9 mouse cellular contexts compared by ENCODE assay signal in the genomic region with DNA sequence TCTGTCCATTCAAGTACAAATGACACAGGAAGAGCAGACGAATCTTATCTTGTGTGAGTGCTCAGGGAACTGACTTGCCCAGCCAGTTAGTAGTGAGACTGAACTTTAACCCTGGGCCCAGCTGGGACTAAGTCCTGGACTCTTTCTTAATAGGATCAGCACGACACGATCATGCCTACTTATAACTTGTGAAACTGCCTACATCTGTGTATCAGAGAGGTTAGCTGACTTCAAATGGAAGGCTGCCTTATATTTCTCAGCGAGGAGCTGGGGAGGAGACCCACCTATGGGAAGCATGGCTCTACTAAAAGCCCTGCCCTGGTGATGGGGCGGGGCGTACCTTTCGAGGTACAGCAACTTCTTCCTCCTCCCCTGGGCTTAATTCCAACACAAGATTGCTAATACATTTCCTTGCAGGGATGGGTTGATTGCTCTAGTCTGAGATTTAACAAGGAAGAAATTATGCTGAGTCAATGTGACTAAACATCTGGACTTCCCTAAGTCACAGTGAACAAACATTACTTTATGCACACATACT. TPM values are rescaled to one million over a fixed set of nuclear protein-coding genes. Genes with fewer than 3 reads are reported as not detected.
DNase-seq lines count a peak whose midpoint lies in the region; ATAC-seq and TF ChIP-seq lines count a peak whose summit lies in the region.
"Had no signal": no experiment of that assay in that cellular context is flagged by ENCODE, and none has a peak within 500 bp of the region (broad histone marks: within the 10 kb centered on the region; RNA-seq: fewer than 3 reads in every experiment).

No protein-coding gene starts in this region.

- ATAC-seq in intestine, embryonic 14.5 days (replicated peaks; ENCODE audit: low FRiP score, low TSS enrichment, low read depth), result 0 out of 2 replicates have a peak, but pooled peaks have one; percentile 17
- no peak for ATAC-seq in midbrain, embryonic 15.5 days (replicated peaks)

- DNase-seq in gastrocnemius, adult 2 months, result peak; percentile 16
- no peak for DNase-seq in gastrocnemius, postnatal 4 days (ENCODE audit: low spot score in 2 of 2)
- DNase-seq in ES-E14 (ENCODE audit: low read depth, low spot score), result no peak
- DNase-seq in intestine, embryonic 14.5 days (ENCODE audit: low spot score), result peak; percentile 74
- peak; percentile 60 for DNase-seq in lung, postnatal 10 days
- DNase-seq in embryo, embryonic 9.5 days (ENCODE audit: extremely low spot score), result no peak
- no peak for DNase-seq in layer of hippocampus, adult 2 months (ENCODE audit: low spot score in 2 of 2)

- no peak overlapping the region for H3K4me2 ChIP-seq in intestine, embryonic 14.5 days (ENCODE audit: low read length)
- H3K4me2 ChIP-seq in midbrain, embryonic 15.5 days, result no peak overlapping the region
- H3K4me2 ChIP-seq: embryonic facial prominence, embryonic 13.5 days had no signal

- H3K27me3 ChIP-seq in intestine, embryonic 14.5 days (replicated peaks; ENCODE audit: control insufficient read depth, insufficient read depth, low read length), result no peaks in the 10 kb centered on the region
- no peaks in the 10 kb centered on the region for H3K27me3 ChIP-seq in midbrain, embryonic 15.5 days (replicated peaks)
- H3K27me3 ChIP-seq: embryonic facial prominence, embryonic 13.5 days had no signal

- in situ Hi-C loops in ES-E14 (cut with MboI; ENCODE audit: low sequenced_read_pairs in 2 of 2, unreplicated experiment in 2 of 2), result no loop called here

- WGBS in intestine, embryonic 14.5 days, result 55% methylated on average over 7 of the region's 7 CpGs
- WGBS in midbrain, embryonic 15.5 days, result 63% methylated on average over 7 of the region's 7 CpGs

- no peak overlapping the region for H3K4me3 ChIP-seq in gastrocnemius, adult 2 months
- H3K4me3 ChIP-seq in ES-E14 (ENCODE audit: insufficient read depth in 1 of 2, low read depth in 1 of 2, low read length in 2 of 2, poor library complexity in 1 of 2, severe bottlenecking in 1 of 2), result no peak overlapping the region
- no peak overlapping the region for H3K4me3 ChIP-seq in intestine, embryonic 14.5 days (ENCODE audit: low read depth, low read length)
- H3K4me3 ChIP-seq in midbrain, embryonic 15.5 days, result no peak overlapping the region
- no peak overlapping the region for H3K4me3 ChIP-seq in layer of hippocampus, adult 2 months
- H3K4me3 ChIP-seq: embryonic facial prominence, embryonic 13.5 days had no signal

- H3K36me3 ChIP-seq in ES-E14 (ENCODE audit: control insufficient read depth, insufficient read depth, low read length, poor library complexity, severe bottlenecking), result no peaks in the 10 kb centered on the region; the same call in 1 of the 2 replicates
- no peaks in the 10 kb centered on the region for H3K36me3 ChIP-seq in intestine, embryonic 14.5 days (ENCODE audit: control insufficient read depth, insufficient read depth, low read length)
- H3K36me3 ChIP-seq in midbrain, embryonic 15.5 days (replicated peaks), result no peaks in the 10 kb centered on the region
- H3K36me3 ChIP-seq: embryonic facial prominence, embryonic 13.5 days had no signal

- TF ChIP-seq CTCF in gastrocnemius, adult 2 months (IDR thresholded peaks at IDR 0.05), result no peak
- no peak for TF ChIP-seq CTCF in layer of hippocampus, adult 2 months (conservative IDR thresholded peaks at IDR 0.05)

- no peaks in the 10 kb centered on the region for H3K9me3 ChIP-seq in ES-E14 (ENCODE audit: control insufficient read depth, insufficient read depth, low read depth, low read length)
- H3K9me3 ChIP-seq in intestine, embryonic 14.5 days (ENCODE audit: control insufficient read depth, low read length), result no peaks in the 10 kb centered on the region
- no peaks in the 10 kb centered on the region for H3K9me3 ChIP-seq in midbrain, embryonic 15.5 days
- H3K9me3 ChIP-seq: embryonic facial prominence, embryonic 13.5 days had no signal

- H3K4me1 ChIP-seq in ES-E14 (ENCODE audit: control insufficient read depth in 2 of 2, insufficient read depth in 2 of 2, low read length in 2 of 2, poor library complexity in 1 of 2), result peaks cover 11 to 19% of the 10 kb centered on the region in 2 experiments
- peaks cover 5% of the 10 kb centered on the region; the same call in 1 of the 2 replicates for H3K4me1 ChIP-seq in intestine, embryonic 14.5 days (replicated peaks; ENCODE audit: control insufficient read depth, insufficient read depth, low read length)
- H3K4me1 ChIP-seq in midbrain, embryonic 15.5 days, result peaks cover 12% of the 10 kb centered on the region

- no peak overlapping the region; the same call in 1 of the 2 replicates for H3K9ac ChIP-seq in ES-E14 (ENCODE audit: insufficient read depth, low read depth, low read length, poor library complexity, severe bottlenecking)
- H3K9ac ChIP-seq in intestine, embryonic 14.5 days (ENCODE audit: low read length), result no peak overlapping the region
- H3K9ac ChIP-seq in midbrain, embryonic 15.5 days, result no peak overlapping the region
- H3K9ac ChIP-seq: embryonic facial prominence, embryonic 13.5 days had no signal

- peak overlapping the region; percentile 77 for H3K27ac ChIP-seq in gastrocnemius, adult 2 months
- peak overlapping the region; percentile 71 for H3K27ac ChIP-seq in ES-E14 (ENCODE audit: insufficient read depth, low read depth, low read length, poor library complexity, severe bottlenecking)
- peak overlapping the region; percentile 70 for H3K27ac ChIP-seq in intestine, embryonic 14.5 days (ENCODE audit: low read depth)
- H3K27ac ChIP-seq in midbrain, embryonic 15.5 days, result no peak overlapping the region
- H3K27ac ChIP-seq in layer of hippocampus, adult 2 months, result no peak overlapping the region; the same call in 1 of the 2 replicates
- H3K27ac ChIP-seq: embryonic facial prominence, embryonic 13.5 days had no signal

- intact Hi-C loops in gastrocnemius, adult 2 months (cut with DNase I), result no loop called here

TF ChIP-seq in ES-E14, 5 proteins besides CTCF, POLR2A, EP300 and RAD21:
- TF ChIP-seq MAFK (IDR thresholded peaks at IDR 0.05; ENCODE audit: insufficient read depth, low read depth, low read length), result peak; percentile 88
- no peak for TF ChIP-seq ZC3H11A (IDR thresholded peaks at IDR 0.05; ENCODE audit: borderline replicate concordance, low read depth, low read length)

RNA-seq across cellular contexts. Expression of a gene that starts 3.9 kb away (rescaled TPM):
- total RNA-seq in gastrocnemius, adult 2 months (2021), result 10 to 100 TPM; 14.4 to 19.1 TPM
- total RNA-seq in gastrocnemius, postnatal 4 days (2021), result 10 to 100 TPM; 42.5 to 47.9 TPM
- total RNA-seq in ES-E14 (2012; rRNA removed), result 62.7 and 63.7 TPM in 2 replicates
- 67.2 and 76.5 TPM in 2 replicates for polyA plus RNA-seq in intestine, embryonic 14.5 days (2014; fragmentation: Nextera tagmentation; extraction: Ambion mirVana)
- 121 and 124 TPM in 2 replicates for polyA plus RNA-seq in midbrain, embryonic 15.5 days (2015; fragmentation: Nextera tagmentation; extraction: Ambion mirVana)
- 10 to 100 TPM; 30.8 to 32.0 TPM for total RNA-seq in layer of hippocampus, adult 2 months (2021)

RNA-seq across cellular contexts. Expression of a gene that starts 33.0 kb away (rescaled TPM):
- 1 to 10 TPM; 6.5 to 7.0 TPM for total RNA-seq in gastrocnemius, adult 2 months (2021)
- 10 to 100 TPM; 12.5 to 12.7 TPM for total RNA-seq in gastrocnemius, postnatal 4 days (2021)
- 15.2 and 15.9 TPM in 2 replicates for total RNA-seq in ES-E14 (2012; rRNA removed)
- 30.1 and 33.8 TPM in 2 replicates for polyA plus RNA-seq in intestine, embryonic 14.5 days (2014; fragmentation: Nextera tagmentation; extraction: Ambion mirVana)
- polyA plus RNA-seq in midbrain, embryonic 15.5 days (2015; fragmentation: Nextera tagmentation; extraction: Ambion mirVana), result 15.3 and 15.7 TPM in 2 replicates
- 10 to 100 TPM; 19.3 to 27.1 TPM for total RNA-seq in layer of hippocampus, adult 2 months (2021)

RNA-seq across cellular contexts. Expression of a gene that starts 43.9 kb away (rescaled TPM):
- under 1 TPM; 0.36 to 0.51 TPM for total RNA-seq in gastrocnemius, adult 2 months (2021)
- 1 to 10 TPM in 1 of 2 experiments, under 1 TPM in 1; 0.41 to 1.4 TPM for total RNA-seq in gastrocnemius, postnatal 4 days (2021)
- 1.7 and 1.9 TPM in 2 replicates for total RNA-seq in ES-E14 (2012; rRNA removed)
- 0.38 TPM in 1 of 2 replicates, not detected in the other for polyA plus RNA-seq in intestine, embryonic 14.5 days (2014; fragmentation: Nextera tagmentation; extraction: Ambion mirVana)
- polyA plus RNA-seq in midbrain, embryonic 15.5 days (2015; fragmentation: Nextera tagmentation; extraction: Ambion mirVana), result 0.62 TPM in 1 of 2 replicates, not detected in the other
- 10 to 100 TPM; 11.0 to 14.7 TPM for total RNA-seq in layer of hippocampus, adult 2 months (2021)

Comparison
In these comparisons a context has a peak if more than half of its experiments do, and no peak if none do; other contexts are left out.
1. DNase-seq: peak in gastrocnemius, adult 2 months (single experiment), intestine, embryonic 14.5 days (single experiment) and lung, postnatal 10 days (single experiment); none in gastrocnemius, postnatal 4 days (0 of 2), ES-E14 (single experiment), embryo, embryonic 9.5 days (single experiment) and layer of hippocampus, adult 2 months (0 of 2).
2. H3K27ac ChIP-seq: peak in gastrocnemius, adult 2 months (single experiment), ES-E14 (single experiment) and intestine, embryonic 14.5 days (single experiment); none in midbrain, embryonic 15.5 days (single experiment) and layer of hippocampus, adult 2 months (single experiment).